8 mouse cellular contexts compared by ENCODE assay signal in the genomic region with DNA sequence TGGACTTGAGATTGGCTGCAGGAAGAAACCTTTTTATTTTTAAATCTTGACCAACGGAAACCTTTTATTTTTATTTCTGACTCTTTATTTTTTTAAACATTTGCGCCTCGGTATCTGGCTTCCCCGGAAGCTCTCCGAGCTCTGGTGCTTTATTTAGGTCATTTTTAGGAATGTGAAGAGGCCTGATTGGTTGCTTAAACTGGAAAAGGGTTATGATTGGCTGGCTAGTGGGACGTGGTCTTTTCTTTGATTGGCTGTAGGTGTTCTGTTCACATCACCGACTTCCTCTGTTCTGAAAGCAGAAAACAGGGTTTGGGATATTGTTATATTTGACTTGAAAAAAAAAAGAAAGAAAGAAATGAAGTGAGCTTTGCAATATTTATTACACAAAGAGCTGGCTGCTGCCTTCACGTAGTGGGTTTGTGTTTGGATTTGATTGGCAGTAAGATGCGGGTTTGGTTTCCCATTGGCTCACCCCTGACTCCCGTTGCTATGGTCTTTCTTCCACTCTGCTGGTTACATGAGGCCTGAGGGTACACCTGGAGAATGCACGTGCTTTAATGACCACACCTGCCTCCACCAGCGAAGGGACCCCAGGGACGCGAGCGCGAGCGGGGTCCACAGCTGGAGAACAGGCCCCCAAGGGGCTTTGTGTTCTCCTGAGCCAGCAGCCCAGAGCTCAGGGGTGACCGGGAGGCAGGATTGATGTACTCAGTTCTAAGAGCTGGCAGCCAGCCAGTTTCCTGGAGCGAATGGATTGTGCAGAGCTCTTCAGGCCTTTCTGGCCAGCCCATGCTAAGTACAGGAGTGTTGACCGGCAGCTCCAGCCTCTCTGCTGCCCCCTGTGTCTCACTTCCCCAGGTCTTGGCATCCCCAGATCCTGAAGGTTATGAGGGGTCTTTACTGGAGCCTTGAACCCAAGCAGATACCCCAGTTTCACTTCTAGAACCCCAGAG. TPM values are rescaled to one million over a fixed set of nuclear protein-coding genes. Genes with fewer than 3 reads are reported as not detected.
DNase-seq lines count a peak whose midpoint lies in the region; ATAC-seq lines count a peak whose summit lies in the region.

No protein-coding gene starts in this region.

- H3K9me3 ChIP-seq in heart, embryonic 10.5 days: no peaks in the 10 kb centered on the region
- no peaks in the 10 kb centered on the region for H3K9me3 ChIP-seq in liver, embryonic 16.5 days (replicated peaks; ENCODE audit: control insufficient read depth, low read length)

- peaks cover 10% of the 10 kb centered on the region for H3K27me3 ChIP-seq in heart, embryonic 10.5 days (ENCODE audit: insufficient read depth, poor library complexity, severe bottlenecking)
- H3K27me3 ChIP-seq in liver, embryonic 16.5 days (ENCODE audit: control insufficient read depth, insufficient read depth, low read depth, low read length): no peaks in the 10 kb centered on the region

- H3K36me3 ChIP-seq in heart, embryonic 10.5 days: peaks cover 19% of the 10 kb centered on the region
- no peaks in the 10 kb centered on the region for H3K36me3 ChIP-seq in liver, embryonic 16.5 days (ENCODE audit: control insufficient read depth, insufficient read depth)

- H3K9ac ChIP-seq in liver, embryonic 16.5 days (ENCODE audit: low read depth, low read length): no peak overlapping the region

- peak; percentile 56 to 92 for DNase-seq in left cerebral cortex, postnatal 10 days (ENCODE audit: extremely low spot score in 1 of 2, low spot score in 2 of 2)
- no peak for DNase-seq in left cerebral cortex, adult 11 months (ENCODE audit: low spot score)
- DNase-seq in embryo, embryonic 11 days: peak; percentile 64
- peak; percentile 87 for DNase-seq in heart, embryonic 10.5 days (ENCODE audit: low spot score)
- peak; percentile 70 to 76 for DNase-seq in kidney, adult 8-10 months
- DNase-seq in ovary, postnatal 36 days (ENCODE audit: low spot score): peak; percentile 55

- peak; percentile 39; the same call in 1 of the 2 replicates for ATAC-seq in liver, embryonic 16.5 days (ENCODE audit: low read depth)
- no peak for ATAC-seq in monocyte, adult 5-6 weeks (replicated peaks; ENCODE audit: insufficient number of reproducible peaks, low FRiP score, low TSS enrichment, poor library complexity, severe bottlenecking)

- peaks cover 68% of the 10 kb centered on the region for H3K4me1 ChIP-seq in heart, embryonic 10.5 days
- H3K4me1 ChIP-seq in liver, embryonic 16.5 days (ENCODE audit: control insufficient read depth, low read depth, low read length): no peaks in the 10 kb centered on the region; the same call in 1 of the 2 replicates

- H3K4me3 ChIP-seq in heart, embryonic 10.5 days: peak overlapping the region; percentile 25
- no peak overlapping the region for H3K4me3 ChIP-seq in liver, embryonic 16.5 days (ENCODE audit: low read depth, low read length)

- no peak overlapping the region for H3K4me2 ChIP-seq in liver, embryonic 16.5 days (ENCODE audit: low read depth, low read length)

- 59% methylated on average over 20 of the region's 20 CpGs for WGBS in heart, embryonic 10.5 days
- 64% methylated on average over 20 of the region's 20 CpGs for WGBS in liver, embryonic 16.5 days (ENCODE audit: insufficient replicate concordance)

- peak overlapping the region; percentile 72 for H3K27ac ChIP-seq in heart, embryonic 10.5 days
- H3K27ac ChIP-seq in liver, embryonic 16.5 days (ENCODE audit: low read length): no peak overlapping the region

- intact Hi-C loops in left cerebral cortex, postnatal 10 days (cut with DNase I): no loop called here

RNA-seq across cellular contexts. Expression of gene Clstn1, which starts 21.5 kb away (rescaled TPM):
- 100 to 1,000 TPM; 909 to 940 TPM for total RNA-seq in left cerebral cortex, postnatal 10 days (2021)
- 19.1 and 23.3 TPM in 2 replicates for polyA plus RNA-seq in heart, embryonic 10.5 days (2016; fragmentation: Nextera tagmentation; extraction: Ambion mirVana)
- polyA plus RNA-seq in liver, embryonic 16.5 days (2015; fragmentation: Nextera tagmentation; extraction: Ambion mirVana): 1.1 and 1.4 TPM in 2 replicates
- total RNA-seq in monocyte, adult 5-6 weeks (2017): 0.43 to 4.3 TPM (median 1.2 TPM) in 3 replicates

RNA-seq across cellular contexts. Expression of gene Ctnnbip1, which starts 46.7 kb away (rescaled TPM):
- total RNA-seq in left cerebral cortex, postnatal 10 days (2021): 10 to 100 TPM; 65.3 to 73.2 TPM
- polyA plus RNA-seq in heart, embryonic 10.5 days (2016; fragmentation: Nextera tagmentation; extraction: Ambion mirVana): 40.1 and 49.9 TPM in 2 replicates
- 7.2 and 8.4 TPM in 2 replicates for polyA plus RNA-seq in liver, embryonic 16.5 days (2015; fragmentation: Nextera tagmentation; extraction: Ambion mirVana)
- 2.7 to 6.5 TPM (median 4.1 TPM) in 3 replicates for total RNA-seq in monocyte, adult 5-6 weeks (2017)

Comparison
In these comparisons a context has a peak if more than half of its experiments do, and no peak if none do; other contexts are left out.
1. RNA of gene Clstn1, which starts 21.5 kb away (total RNA-seq): 909 to 940 TPM in left cerebral cortex, postnatal 10 days; 0.43 to 4.3 TPM in monocyte, adult 5-6 weeks; every median in the first group is over 100 times any median in the second.